Mouse (Mus musculus): Measurements from ENCODE around the gene Spata32.

The Spata32 gene

DNA sequence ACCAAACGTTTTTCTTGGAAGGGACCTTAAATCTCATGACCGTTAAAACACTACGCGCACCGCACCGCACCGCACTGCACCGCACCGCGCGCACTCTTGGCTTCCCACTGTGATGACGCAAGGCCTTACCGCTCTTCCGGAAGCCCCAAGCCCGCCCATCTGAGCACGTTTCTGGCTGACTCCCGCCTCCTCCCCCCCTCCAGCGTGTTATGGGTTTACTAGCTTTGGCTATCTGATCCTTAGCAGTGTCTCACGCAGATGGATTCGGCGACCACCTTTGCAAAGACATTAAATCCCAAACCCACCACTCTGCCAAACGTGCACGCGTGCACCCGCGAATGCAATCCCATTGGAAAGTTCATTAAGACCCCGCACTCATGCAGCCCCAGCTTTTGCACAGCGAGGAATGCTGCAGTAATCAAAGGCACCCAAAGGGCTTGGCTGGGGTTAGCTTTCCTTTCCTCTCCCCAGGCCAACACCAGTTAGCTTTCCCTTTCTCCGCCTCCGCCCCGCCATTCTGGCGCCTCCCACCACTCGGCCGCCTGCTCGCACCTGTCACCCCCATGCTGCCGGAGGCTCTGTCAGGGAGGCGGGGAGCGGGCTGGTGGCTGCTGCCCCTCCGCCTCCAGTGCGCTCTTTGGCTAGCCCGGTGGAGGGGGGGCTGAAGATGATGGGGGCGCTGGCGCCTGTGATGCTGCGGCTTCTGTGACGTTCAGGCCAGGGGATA, at the start of gene Spata32:
Spata32 (minus strand) TSS at position 643 of the 727 bp plus-strand sequence.
- no peak for DNase-seq (ENCODE audit: low read depth, low spot score)

DNA sequence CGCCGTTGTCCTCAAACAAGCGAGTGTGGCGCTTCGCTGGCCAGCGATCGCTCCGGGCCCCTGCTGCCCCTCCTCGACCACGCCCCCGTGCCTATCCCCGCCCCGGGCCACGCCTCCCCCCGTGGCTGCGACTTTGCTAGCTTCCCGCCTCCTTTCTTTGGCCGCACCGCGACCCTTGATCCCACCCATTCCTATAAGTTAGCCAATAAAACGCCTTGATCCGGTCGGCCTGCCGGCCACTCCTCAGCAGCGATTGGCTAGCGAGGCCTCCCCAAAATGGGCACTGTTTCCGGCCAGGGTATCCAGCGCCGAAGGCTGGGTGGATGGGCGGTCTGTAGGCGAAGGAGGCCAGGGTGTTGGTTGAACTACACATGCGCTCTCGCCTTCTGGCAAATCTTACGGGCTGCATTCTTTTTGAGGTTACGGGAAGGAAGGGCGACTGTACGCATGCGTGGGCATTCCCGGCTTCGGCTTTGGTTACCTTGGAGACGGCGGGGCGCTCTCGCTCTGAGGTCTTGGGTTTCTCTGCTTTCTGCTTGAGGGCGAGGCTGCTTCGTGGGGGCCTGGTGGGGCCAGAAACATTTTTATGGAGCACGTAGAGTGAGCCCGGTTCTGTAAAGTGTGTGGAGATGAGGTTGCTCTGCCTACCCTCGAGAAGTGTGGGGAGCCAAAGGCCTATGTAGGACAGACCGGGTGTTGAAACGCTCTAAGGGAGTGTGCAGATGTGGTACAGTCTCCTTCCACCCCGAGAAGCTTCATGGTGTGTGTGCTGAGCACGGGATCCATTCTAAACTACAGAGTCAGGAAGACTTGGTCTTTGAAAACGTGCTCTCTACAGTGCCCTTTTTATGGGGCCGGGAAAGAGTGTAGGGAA, 49.4 kb upstream of the Spata32 start, which contains the start of gene Map3k14:
Map3k14 (minus strand) TSS at position 127 of the 874 bp plus-strand sequence.
- peak; percentile 100 for DNase-seq (ENCODE audit: low read depth, low spot score)

DNA sequence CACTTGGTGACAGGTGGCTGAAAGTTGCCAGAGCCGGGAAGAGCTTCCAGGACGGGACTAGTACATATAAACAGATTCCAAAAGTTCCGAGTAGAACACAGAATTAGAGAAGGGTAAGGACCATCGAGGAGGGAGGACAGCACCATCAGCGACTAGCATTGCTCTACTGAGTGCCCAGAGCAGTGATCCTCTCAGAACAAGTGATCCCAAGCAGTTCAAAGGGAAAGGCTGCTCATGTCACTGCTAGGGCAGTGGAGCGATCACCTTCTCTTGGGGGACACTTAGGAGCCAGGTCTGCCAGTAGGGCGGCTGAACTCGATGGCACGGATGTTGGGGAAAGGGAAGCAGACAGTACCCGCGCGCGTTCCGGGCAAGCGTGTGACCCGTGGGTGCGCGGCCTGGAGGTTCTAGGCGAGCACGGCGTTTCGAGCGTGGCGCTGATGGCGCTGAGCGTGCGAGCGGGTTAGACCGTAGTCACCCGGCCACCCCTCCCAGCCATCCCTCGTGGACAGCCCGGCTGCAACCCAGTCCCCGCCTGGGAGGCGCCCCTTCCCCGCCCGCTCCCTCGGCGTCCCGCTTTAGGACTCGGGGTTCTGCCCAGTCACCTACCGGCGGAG, 48.6 kb upstream of the Spata32 start:
- no peak for DNase-seq (ENCODE audit: low read depth, low spot score)

DNA sequence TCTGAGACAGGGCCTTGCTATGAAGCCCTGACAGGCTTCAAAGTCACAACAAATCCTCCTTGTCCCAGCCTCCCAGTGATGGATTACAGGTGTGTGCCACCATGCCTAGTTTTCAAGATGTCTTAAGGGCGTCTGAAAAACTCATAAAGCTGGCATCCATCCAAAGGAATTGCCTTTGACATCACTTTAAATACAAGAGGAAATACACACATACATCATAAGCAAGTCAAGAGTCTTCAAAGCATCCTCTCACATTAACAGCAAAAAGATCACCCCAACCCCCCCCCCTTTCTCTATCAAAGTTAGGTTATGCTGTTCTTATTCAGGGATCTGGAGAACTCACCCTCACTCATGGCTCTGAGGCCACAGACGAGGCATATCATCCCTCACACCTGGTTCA, 47.6 kb upstream of the Spata32 start:
- no peak for DNase-seq (ENCODE audit: low read depth, low spot score)

DNA sequence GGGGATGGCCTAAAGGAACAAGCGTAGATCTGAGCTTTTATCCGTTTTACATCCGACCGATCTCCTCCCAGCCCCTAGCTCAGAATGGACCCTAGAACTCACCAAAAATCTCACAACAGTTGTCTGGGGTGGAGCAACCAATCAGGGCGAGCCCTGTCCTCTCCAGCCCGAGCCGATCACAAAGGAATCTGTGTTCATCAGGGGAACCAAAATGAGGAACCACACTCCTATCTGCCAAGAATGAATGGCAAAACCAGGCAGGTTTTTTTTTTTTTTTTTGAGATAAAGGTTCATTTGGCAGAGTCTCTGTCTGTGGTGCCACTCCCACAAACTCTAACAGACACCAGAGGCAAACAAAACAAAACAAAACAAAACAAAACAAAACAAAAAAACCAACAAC, 47.0 kb upstream of the Spata32 start:
- no peak for DNase-seq (ENCODE audit: low read depth, low spot score)

DNA sequence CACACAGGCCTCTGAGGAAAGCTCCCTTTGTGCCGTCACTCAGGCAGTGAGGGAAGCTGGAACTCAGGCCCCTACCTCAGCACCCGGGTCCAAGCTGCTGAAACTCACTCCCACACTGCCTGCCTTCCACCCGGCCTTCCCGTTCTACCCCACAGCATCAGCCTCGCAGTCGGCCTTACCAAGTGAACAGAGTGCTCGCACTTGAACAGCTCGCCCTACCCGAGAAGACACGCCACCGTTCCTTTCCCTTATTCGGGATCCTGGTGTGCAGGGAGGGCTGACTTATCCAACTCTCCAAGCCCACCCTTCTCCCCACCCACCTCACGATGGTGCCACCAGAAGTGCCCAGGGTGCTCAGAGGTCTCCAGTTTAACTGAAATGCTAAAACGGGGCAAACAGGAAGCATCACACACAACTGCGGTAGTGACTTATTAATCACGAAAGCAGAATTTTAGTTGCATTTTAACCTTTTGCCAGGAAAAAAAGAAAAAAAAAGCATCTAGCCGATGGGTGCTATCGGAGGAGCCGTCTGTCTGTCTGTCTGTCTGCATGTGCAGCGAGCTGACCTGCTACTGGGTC, 46.3 kb upstream of the Spata32 start:
- no peak for DNase-seq (ENCODE audit: low read depth, low spot score)

DNA sequence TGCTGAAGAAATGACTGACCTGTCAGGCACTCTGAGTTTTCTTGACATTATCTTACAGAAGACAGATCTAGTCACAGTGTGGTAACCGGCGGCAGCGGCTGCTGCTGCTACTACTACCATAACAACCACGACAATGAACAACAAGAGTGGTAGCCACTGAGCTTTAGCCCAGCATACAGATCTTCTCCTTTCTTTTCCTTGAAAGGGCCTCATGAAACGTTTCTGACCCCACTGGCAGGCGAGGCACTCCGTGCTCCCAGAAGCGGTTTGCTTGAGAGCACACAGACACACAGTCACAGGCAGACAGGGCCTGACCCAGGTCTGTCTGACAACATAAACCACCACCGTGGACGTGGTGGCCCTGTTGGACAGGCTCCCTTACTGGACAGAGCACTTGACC, 45.3 kb upstream of the Spata32 start:
- no peak for DNase-seq (ENCODE audit: low read depth, low spot score)

DNA sequence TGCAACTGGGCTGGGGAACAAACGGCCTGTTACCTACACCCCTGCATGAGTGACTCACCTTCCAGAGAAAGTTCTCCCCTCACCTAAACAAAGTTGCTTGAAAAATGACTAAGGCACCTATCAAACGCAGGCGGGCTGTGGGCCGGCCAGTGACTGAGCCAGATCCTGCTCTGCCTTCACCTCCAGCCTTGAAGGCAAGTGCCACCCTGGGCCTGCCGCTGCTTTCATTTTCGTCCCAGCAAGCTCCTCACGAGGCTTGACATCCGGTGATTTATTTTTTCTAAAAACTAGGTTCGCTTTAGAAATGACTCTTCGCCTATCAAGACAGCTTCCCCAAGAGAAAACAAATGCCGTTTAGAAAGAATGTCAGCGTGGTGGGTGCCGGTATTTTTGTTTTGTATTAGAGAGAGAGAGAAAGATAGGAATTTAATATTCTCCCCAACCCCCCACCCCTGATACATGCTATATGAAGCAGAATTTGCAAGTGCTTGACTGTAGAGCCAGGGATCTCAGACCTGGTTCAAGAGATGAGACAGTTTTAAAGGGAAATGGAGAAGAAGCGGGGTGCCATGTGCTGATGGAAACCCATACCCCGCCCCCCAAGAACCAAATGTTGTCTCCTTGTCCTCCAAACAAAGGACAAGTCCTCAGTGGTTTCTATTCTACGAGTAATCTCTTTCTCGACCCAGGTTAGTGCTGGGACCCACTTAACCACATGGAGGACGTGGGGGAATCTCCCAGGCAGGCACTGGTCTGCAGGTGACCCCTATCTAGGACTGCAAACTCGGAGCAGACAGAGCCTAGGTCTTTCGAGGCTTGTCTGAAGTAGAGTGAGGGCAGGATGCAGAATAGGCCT, 44.4 kb upstream of the Spata32 start:
- DNase-seq (ENCODE audit: low read depth, low spot score): no peak

DNA sequence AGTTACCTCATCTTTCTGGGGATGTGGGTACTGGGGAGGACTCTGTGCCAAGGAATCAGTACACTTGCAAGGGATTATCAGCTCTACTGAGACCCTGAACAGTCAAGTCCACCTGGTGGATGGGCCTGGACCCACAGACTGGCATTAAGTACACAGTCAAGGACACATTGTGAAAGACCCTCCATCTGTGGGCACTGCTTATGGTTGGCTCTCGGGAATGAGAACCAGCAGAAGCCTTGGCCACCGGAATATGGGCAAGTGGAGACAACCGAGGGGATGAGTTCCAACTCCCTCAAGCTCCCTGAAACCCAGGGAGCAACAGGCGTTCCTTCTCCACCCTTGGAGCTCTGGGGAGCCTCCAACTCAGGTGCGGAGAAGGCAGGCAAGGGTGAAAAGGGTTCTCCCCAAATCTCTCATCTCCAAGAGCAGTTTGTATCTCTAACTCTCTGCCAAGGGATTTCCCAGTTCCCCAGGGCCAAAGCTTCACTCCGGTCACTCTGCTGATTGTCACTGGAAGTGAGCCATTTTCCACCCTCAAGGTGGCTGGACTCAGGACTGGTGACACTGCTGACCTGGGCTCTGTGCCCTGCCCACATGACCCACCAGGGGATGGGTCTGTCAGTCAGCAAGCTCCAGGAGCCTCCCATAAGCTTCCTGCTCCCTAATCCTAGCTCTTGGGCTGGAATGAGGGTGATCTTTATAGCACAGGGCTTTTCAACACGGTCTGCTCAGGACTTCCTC, 43.6 kb upstream of the Spata32 start:
- peak; percentile 81 for DNase-seq (ENCODE audit: low read depth, low spot score)

DNA sequence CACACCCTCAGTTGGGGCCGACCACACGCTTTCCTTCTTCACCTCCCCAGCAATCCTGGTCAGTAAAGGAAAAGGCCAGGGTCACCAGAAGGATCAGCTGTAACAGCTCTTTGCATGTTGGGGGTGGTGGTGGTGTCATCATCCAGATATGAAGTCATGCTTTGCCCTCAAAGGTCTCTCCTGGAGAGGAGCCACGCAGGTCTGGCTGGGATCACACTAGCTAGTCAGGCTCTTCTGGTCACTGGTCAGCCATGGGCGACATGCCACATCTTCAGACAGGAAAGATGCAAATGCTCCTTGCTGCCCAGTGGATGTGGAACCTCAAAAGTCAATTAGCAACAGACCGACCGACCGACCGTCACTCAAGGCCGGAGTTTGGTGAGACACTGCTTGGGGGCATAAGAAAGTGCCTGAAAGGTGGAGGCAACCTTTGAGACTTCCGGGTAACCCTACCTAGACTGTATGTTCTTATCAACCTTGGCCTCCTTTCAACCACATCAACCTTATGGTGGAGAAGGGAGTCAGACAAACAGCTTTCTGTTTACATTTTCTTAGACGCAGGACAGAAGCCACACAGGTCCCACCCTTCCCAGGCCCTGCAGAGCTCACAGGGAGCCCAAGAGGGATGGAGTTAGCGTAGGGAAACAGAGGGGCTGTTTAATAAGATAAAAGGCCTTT, 42.4 kb upstream of the Spata32 start:
- no peak for DNase-seq (ENCODE audit: low read depth, low spot score)

DNA sequence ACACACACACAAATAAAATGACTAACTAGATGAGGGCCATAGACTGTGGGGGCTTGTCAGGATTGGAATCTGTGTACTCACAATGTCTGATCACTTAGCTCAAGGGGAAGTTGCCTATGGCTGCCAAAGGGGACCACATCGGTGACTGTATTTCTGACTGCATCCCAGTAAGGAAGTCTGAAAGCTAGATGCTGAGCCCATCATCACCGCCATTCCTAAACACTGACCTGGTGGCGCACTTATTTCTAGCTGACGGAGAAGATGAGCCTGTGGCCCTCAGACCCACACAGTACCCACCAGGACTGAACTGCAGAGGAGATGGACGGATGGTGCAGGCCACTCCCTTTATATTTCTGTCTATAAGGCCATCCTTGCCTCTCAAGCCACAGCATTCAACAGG, 41.8 kb upstream of the Spata32 start:
- no peak for DNase-seq (ENCODE audit: low read depth, low spot score)

DNA sequence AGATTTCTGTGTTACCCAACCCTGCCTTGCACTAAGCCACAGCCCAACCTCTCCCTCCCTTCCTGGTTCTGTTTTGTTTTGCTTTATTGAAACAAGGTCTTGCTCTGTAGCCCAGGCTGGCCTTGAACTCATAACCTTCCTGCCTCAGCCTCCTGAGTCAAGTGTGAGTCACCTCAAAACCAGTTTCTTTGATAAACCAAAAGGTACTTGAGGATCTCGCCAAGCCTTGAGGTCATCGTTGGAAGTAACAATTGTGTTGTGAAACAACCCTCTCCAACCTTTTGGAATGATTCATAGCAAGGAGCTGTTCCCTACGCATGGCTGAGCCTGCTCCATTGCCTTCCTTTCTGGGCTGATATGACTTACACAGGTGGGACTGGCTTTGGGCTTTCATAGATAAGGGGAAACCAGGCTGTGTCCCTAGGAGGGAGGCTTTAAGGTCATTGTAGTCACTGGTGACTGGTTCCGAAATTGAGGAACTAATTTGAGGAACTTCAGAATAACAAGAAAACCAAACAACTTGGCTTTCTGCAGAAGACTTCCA, 39.8 kb upstream of the Spata32 start:
- no peak for DNase-seq (ENCODE audit: low read depth, low spot score)

DNA sequence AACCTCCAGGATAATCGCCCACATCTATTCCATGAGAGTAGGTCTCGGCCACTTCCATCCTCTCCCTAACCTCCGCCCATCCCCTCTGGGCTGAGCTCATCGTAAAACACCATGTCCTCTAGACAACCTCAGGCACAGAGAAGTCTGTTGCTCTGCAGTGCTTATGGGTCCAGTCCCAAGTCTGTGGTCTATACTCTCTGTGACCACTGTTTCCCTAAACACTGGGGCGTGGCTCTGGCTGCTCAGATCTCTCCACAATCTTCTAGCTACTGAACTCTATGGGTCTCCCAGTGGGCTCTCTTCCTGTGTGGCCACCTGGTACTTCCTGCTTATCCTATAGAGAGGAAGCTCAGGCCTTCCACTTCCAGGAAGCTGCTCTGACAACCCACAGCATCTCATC, 35.4 kb upstream of the Spata32 start:
- DNase-seq (ENCODE audit: low read depth, low spot score): no peak

DNA sequence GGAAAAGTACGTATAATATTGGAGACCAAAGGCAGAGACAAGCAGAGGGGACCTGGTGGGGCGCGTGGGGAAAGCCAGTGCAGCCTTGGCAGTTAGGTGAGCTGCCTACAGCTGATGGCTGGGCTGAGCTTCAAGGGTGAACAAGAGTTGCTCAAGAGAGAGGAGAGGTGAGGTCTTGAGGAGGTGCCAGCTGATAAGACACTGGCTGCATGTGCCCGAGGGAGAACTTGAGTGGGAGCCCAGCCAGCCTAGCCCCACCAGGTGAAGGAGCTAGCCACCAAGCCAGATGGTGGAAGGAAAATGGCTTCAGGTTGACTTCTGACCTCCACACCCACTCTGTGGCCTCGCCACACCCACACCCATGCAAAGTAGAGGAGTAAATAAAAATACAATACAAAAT, 34.1 kb upstream of the Spata32 start:
- no peak for DNase-seq (ENCODE audit: low read depth, low spot score)

DNA sequence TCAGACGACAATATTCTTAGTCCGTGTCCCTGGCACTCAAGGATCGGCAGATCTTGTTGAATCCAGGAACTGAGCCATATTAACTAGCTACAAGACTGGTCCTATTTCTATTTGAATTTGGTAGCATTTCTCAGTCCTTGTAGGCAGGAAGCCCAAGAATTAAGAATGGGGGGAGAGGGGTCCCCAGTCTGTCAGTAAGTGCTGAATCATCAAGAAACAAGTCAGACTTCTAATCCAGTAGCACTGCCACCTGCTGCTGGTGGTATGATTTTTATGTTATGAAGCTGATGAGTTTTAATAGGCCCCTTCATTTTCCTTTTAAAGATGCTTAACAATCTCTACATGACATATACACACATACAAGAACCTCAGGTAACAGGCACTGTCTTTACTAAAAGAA, 32.1 kb upstream of the Spata32 start:
- DNase-seq (ENCODE audit: low read depth, low spot score): no peak

DNA sequence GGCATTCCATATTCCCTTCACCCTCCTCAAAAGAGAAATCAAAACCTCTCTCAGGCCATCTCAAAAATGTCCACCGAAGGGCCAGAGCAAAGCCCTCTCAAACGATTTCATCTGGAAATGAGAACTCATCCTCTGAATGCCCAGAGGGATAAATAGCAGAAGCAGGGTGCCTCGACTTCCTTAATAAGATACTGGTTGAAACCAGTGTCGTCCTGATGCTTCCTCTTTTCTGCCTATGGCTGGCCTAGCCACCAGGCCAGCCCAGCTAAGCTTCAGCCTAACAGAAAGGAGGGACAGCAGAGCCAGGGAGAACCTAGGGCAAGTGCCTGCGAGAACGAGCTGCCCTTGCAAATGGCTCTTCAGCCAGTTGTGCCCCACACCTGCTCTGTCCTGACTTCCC, 31.3 kb upstream of the Spata32 start:
- DNase-seq (ENCODE audit: low read depth, low spot score): no peak

DNA sequence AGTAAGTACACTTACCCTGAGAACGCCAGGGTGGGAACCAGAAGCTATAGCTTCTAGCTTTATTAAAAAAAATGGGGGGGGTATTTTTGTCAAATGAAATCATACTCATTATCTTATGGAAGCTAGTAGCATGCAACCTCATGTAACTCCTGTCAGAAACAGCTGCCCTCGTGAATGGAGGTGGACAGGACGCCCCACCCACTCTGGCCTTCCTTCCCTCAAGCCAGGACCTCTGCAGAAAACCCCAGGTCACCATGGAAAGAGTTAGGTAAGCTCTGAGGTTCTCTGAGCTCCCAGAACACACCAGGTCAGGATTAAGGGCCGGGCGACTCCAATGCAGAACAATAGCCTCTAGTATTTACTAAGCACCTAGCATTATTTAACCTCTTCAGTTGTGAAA, 30.6 kb upstream of the Spata32 start:
- DNase-seq (ENCODE audit: low read depth, low spot score): no peak

DNA sequence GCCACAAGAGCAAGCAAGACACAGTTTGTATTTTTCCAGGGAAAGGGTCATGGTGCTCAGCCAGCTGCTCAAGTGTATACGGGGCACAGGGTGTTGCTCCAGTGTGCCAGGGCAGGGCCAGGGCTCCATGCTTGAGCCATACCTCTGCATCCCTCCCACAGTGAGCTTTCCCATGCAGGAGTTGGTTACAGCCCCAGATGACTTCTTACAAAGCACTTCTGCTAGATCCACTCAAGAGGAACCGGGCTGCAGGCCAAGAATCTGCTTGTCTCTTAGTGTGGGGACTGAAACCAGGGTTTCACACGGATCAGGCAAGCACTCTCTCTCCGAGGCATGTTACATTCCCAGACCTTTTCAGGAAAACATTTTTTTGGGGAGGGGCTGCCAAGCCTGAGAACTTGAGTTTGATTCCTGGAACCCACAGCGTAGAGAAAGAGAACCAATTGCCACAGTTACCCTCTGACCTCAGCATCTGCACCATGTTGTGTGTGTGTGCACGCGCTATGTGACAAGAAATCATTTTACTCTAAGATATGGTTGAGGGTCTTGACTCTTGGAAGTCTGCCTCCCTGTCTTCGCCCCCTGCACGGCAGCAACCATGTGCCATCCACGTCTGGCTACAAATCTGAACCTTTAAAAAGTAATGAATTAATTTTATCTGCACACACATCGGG, 29.4 kb upstream of the Spata32 start:
- DNase-seq (ENCODE audit: low read depth, low spot score): peak; percentile 60

DNA sequence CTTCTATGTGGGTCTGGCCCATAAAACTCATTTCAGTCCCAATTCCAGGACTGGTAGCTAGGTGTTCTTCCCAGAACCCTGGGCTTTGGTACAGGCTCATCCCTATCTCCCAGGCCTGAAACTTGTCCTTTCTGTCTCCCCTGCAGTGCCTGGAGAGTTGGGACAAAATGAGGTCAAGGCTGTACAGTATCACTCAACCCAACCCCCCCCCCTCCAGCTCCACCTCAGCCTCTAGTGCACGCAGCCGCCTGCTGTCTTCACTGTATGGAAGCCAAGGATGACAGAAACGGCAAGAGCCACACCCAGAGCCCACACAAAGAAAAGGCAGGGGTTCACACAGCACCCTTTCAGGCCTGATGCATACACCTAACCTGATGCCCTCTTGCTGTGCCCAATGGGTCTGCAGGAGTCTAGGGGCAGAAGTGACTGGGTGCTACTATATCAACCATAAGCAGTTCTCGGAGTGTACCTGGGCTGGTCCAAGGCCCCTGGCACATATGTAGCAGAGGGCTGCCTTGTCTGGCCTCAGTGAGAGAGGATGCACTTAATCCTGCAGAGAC, 28.6 kb upstream of the Spata32 start:
- DNase-seq (ENCODE audit: low read depth, low spot score): no peak
